Mouse (Mus musculus) myocyte (in vitro differentiated cells): ENCODE results near the gene Syt7.

Experiments
- MAX ChIP-seq: IDR thresholded peaks from one replicate; pipeline ENCODE4 v1.6.1; 2011; ENCODE audit warnings: low read depth, mild to moderate bottlenecking, control low read depth
- POLR2A ChIP-seq: IDR thresholded peaks from one replicate; pipeline ENCODE4 v1.6.1; 2011; ENCODE audit warnings: low read depth, mild to moderate bottlenecking, control low read depth, moderate library complexity; ENCODE audit not compliant: insufficient read length
- POLR2AphosphoS2 ChIP-seq: IDR thresholded peaks from one replicate; pipeline ENCODE4 v1.6.1; 2011; ENCODE audit warnings: low read depth, control low read depth; ENCODE audit not compliant: insufficient read length
- TCF12 ChIP-seq: IDR thresholded peaks from one replicate; pipeline ENCODE4 v1.6.1; 2011; ENCODE audit warnings: mild to moderate bottlenecking, control low read depth; ENCODE audit not compliant: poor library complexity, insufficient read depth, severe bottlenecking

GRCm38 (mm10) chr19:10500581-10500980, 111.7 kb downstream of the Syt7 start:
- TF ChIP-seq TCF12 (no peak), MAX (no peak), POLR2AphosphoS2 (no peak), POLR2A (no peak)
